Mouse (Mus musculus) spleen, adult 2 months (tissue): Measurements from ENCODE around the gene Gzmm. TPM values are rescaled to one million over a fixed set of nuclear protein-coding genes. Genes with fewer than 3 reads are reported as not detected.

Experiments
- DNase-seq, 2 experiments: peaks; one replicate each; pipeline versions ENCODE4 v3.0.0 to v3.0.0-alpha.2; 2012 to 2021; ENCODE audit warnings: low spot score in 2 of 2, low read depth in 1 of 2
- H3K27ac ChIP-seq: fragments of 200-500 bp; 2 replicates; pipeline ENCODE4 v1.5.1; 2012; ENCODE audit warnings: low read length, inconsistent platforms; ENCODE audit not compliant: insufficient read depth
- H3K27me3 ChIP-seq: fragments of 200-500 bp; 2 replicates; pipeline ENCODE4 v1.6.1; 2012; ENCODE audit warnings: mild to moderate bottlenecking, moderate library complexity, low read length, inconsistent platforms; ENCODE audit not compliant: control insufficient read depth, insufficient read depth
- H3K36me3 ChIP-seq: fragments of 200-500 bp; 2 replicates; pipeline ENCODE4 v1.6.1; 2012; ENCODE audit warnings: mild to moderate bottlenecking, low read length, inconsistent platforms; ENCODE audit not compliant: control insufficient read depth, insufficient read depth
- H3K4me1 ChIP-seq: fragments of 200-500 bp; 2 replicates; pipeline ENCODE4 v1.6.1; 2011; ENCODE audit warnings: inconsistent platforms; ENCODE audit not compliant: control insufficient read depth, insufficient read depth, insufficient read length
- H3K4me3 ChIP-seq: fragments of 200-500 bp; 2 replicates; pipeline ENCODE4 v1.5.1; 2011; ENCODE audit warnings: mild to moderate bottlenecking, inconsistent platforms; ENCODE audit not compliant: insufficient read depth, insufficient read length; ENCODE audit errors: extremely low read depth
- CTCF ChIP-seq: fragments of 200-500 bp; IDR thresholded peaks from 2 replicates; pipeline ENCODE4 v1.5.1; 2011; ENCODE audit warnings: mild to moderate bottlenecking, inconsistent platforms; ENCODE audit not compliant: insufficient read depth, insufficient read length, insufficient replicate concordance; ENCODE audit errors: extremely low read depth
- POLR2A ChIP-seq: fragments of 200-500 bp; IDR thresholded peaks from 2 replicates; pipeline ENCODE4 v1.6.1; 2011; ENCODE audit warnings: low read depth, low read length, inconsistent platforms
- WGBS: fragments of 180-500 bp; shearing (Covaris S2); methylation state at CpG from one replicate; pipeline ENCODE4 v1.1.7; 2018; 5-methylcytosine and 5-hydroxymethylcytosine counted together
- polyA plus RNA-seq: library from polyadenylated mRNA; depleted of rRNA; stranded (reverse); fragments of >200 nt; gene quantifications from 2 replicates; pipeline ENCODE4 v1.2.3, GENCODE M21; 2012

Gzmm gene
- polyA plus RNA-seq, 1 experiment = 1.8 TPM

GRCm38 (mm10) chr10:79661861-79662260, 27.0 kb upstream of the Gzmm start:
- Histone ChIP-seq H3K27ac (no peak overlapping the region), H3K27me3 (no peaks in the 10 kb centered on the region), H3K4me3 (no peak overlapping the region), H3K4me1 (no peaks in the 10 kb centered on the region), H3K36me3 (no peaks in the 10 kb centered on the region)
- 55% methylated on average over 3 of the region's 3 CpGs for WGBS
- DNase-seq = no peak
- TF ChIP-seq CTCF (no peak), POLR2A (no peak)

- no peak within 1 kb of the TSS for H3K27ac ChIP-seq
- 22% methylated on average over 13 of the region's 13 CpGs for WGBS
- DNase-seq = peak in 1 of 2 experiments; percentile 67
- H3K4me3 ChIP-seq = no peak within 1 kb of the TSS
- H3K27me3 ChIP-seq = no peaks in the 10 kb centered on the region
- TF ChIP-seq CTCF (peak; percentile 89), POLR2A (no peak)
- H3K4me1 ChIP-seq = no peaks in the 10 kb centered on the region
- no peaks in the 10 kb centered on the region for H3K36me3 ChIP-seq
Measured at GRCm38 (mm10) chr10:79664131-79664665, 24.6 kb upstream of the Gzmm start, which contains the start of gene Madcam1. Gene Madcam1, plus strand, starts transcription at chr10:79664559.

GRCm38 (mm10) chr10:79665051-79665450, 23.8 kb upstream of the Gzmm start:
- peaks cover 2% of the 10 kb centered on the region; the same call in 1 of the 2 replicates for H3K4me1 ChIP-seq
- no peaks in the 10 kb centered on the region for H3K36me3 ChIP-seq
- WGBS = 87% methylated on average over 8 of the region's 8 CpGs
- no peaks in the 10 kb centered on the region for H3K27me3 ChIP-seq
- DNase-seq = no peak
- no peak overlapping the region for H3K4me3 ChIP-seq
- H3K27ac ChIP-seq = no peak overlapping the region
- no peak for TF ChIP-seq POLR2A
- no peak for TF ChIP-seq CTCF

GRCm38 (mm10) chr10:79666493-79666892, 22.3 kb upstream of the Gzmm start:
- 78% methylated on average over 9 of the region's 9 CpGs for WGBS
- Histone ChIP-seq H3K27me3 (no peaks in the 10 kb centered on the region), H3K4me3 (no peak overlapping the region), H3K36me3 (no peaks in the 10 kb centered on the region), H3K4me1 (peaks cover 8% of the 10 kb centered on the region; the same call in 1 of the 2 replicates), H3K27ac (no peak overlapping the region)
- DNase-seq = no peak
- TF ChIP-seq CTCF (no peak), POLR2A (no peak)

GRCm38 (mm10) chr10:79668076-79668475, 20.7 kb upstream of the Gzmm start:
- WGBS = 75% methylated on average over 5 of the region's 5 CpGs
- no peak overlapping the region for H3K27ac ChIP-seq
- no peak overlapping the region for H3K4me3 ChIP-seq
- TF ChIP-seq POLR2A = no peak
- no peak for TF ChIP-seq CTCF
- peaks cover 2% of the 10 kb centered on the region; the same call in 1 of the 2 replicates for H3K36me3 ChIP-seq
- no peak for DNase-seq
- no peaks in the 10 kb centered on the region for H3K27me3 ChIP-seq
- H3K4me1 ChIP-seq = peaks cover 8% of the 10 kb centered on the region; the same call in 1 of the 2 replicates

- Histone ChIP-seq H3K27me3 (no peaks in the 10 kb centered on the region), H3K27ac (peak within 1 kb of the TSS; percentile 83), H3K36me3 (peaks cover 2% of the 10 kb centered on the region; the same call in 1 of the 2 replicates), H3K4me3 (peak within 1 kb of the TSS; percentile 75), H3K4me1 (peaks cover 8% of the 10 kb centered on the region; the same call in 1 of the 2 replicates)
- TF ChIP-seq POLR2A (peak; percentile 20; the same call in 1 of the 2 replicates), CTCF (peak; percentile 67; the same call in 1 of the 2 replicates)
- WGBS = under 1% methylated on average over 45 of the region's 45 CpGs
- peak; percentile 78 to 93 for DNase-seq
Measured at GRCm38 (mm10) chr10:79668771-79669575, 19.8 kb upstream of the Gzmm start, which contains the start of gene Tpgs1. Gene Tpgs1, plus strand, starts transcription at chr10:79669369.
